Mouse (Mus musculus): ENCODE data around the gene Phc3. TPM values are rescaled to one million over a fixed set of nuclear protein-coding genes. Genes with fewer than 3 reads are reported as not detected.

Phc3 gene
- polyA plus RNA-seq, 1 experiment: 4.8 TPM

- Histone ChIP-seq H3K27me3 (ENCODE audit: control insufficient read depth, insufficient read depth, insufficient read length) (no peaks in the 10 kb centered on the region), H3K79me2 (ENCODE audit: control insufficient read depth, insufficient read depth) (peaks cover 92% of the 10 kb centered on the region), H3K4me2 (ENCODE audit: low read depth) (no peak overlapping the region), H3K36me3 (ENCODE audit: control insufficient read depth, insufficient read depth) (no peaks in the 10 kb centered on the region), H3K4me3 (no peak overlapping the region), H3ac (ENCODE audit: control insufficient read depth, insufficient read length) (no peak overlapping the region)
- TF ChIP-seq POLR2A (IDR thresholded peaks at IDR 0.05; ENCODE audit: insufficient read length, low read depth) (no peak), TCF3 (IDR thresholded peaks at IDR 0.05; ENCODE audit: insufficient read length, low read depth) (no peak), USF1 (IDR thresholded peaks at IDR 0.05; ENCODE audit: low read depth) (no peak), CEBPB (IDR thresholded peaks at IDR 0.05; ENCODE audit: insufficient read depth, poor library complexity, severe bottlenecking) (no peak), TCF12 (IDR thresholded peaks at IDR 0.05; ENCODE audit: insufficient read depth, poor library complexity, severe bottlenecking) (no peak), E2F4 (IDR thresholded peaks at IDR 0.05; ENCODE audit: insufficient read depth) (no peak), REST (IDR thresholded peaks at IDR 0.05; ENCODE audit: insufficient read depth, insufficient read length) (no peak), MYOD1 (IDR thresholded peaks at IDR 0.05; ENCODE audit: control insufficient read depth in 1 of 3, insufficient read length in 2 of 3, low read depth in 2 of 3) (no peak), MAX (IDR thresholded peaks at IDR 0.05; ENCODE audit: low read depth) (no peak), POLR2AphosphoS2 (IDR thresholded peaks at IDR 0.05; ENCODE audit: insufficient read length, low read depth) (no peak), SRF (IDR thresholded peaks at IDR 0.05; ENCODE audit: control insufficient read depth, insufficient read length, low read depth) (no peak), MYOG (IDR thresholded peaks at IDR 0.05; ENCODE audit: control insufficient read depth in 1 of 3, insufficient read depth in 1 of 3, insufficient read length in 2 of 3, low read depth in 2 of 3) (no peak)
Observed at GRCm38 (mm10) chr3:31004320-31005209, 35.4 kb upstream of the Phc3 start.

DNA sequence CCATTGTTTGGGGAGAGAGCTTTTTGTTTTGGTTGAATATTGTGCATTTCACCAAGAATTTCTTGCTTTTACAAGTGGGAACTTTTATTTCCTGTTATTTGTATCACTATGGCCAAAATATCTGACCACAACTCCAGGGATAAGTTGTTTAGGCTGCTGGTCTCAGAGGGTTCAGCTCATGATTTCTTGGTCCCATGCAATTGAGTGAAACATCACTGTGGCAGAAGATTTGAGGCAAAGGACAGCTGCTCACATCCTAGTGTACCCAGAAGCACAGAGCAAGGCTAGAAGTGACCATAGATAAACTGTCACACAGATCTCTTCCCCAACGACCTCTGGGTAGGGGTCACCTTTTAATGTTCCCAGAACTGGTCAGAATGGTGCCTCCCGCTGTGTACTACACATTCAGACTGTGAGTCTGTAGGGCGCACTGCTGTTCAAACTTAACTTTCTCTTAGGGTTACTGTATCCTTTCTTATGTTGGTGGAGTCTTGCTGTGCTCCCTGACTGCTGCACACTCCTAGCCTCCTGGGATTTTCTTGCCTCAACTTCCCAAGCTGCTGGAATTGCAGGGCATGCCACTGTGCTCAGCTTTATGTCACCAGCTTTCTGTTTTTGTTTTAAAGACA, 31.9 kb upstream of the Phc3 start:
- Histone ChIP-seq H3K79me2 (ENCODE audit: control insufficient read depth, insufficient read depth) (peaks cover 95% of the 10 kb centered on the region), H3K36me3 (ENCODE audit: control insufficient read depth, insufficient read depth) (no peaks in the 10 kb centered on the region), H3ac (ENCODE audit: control insufficient read depth, insufficient read length) (no peak overlapping the region), H3K27me3 (ENCODE audit: control insufficient read depth, insufficient read depth, insufficient read length) (no peaks in the 10 kb centered on the region), H3K4me3 (no peak overlapping the region), H3K4me2 (ENCODE audit: low read depth) (no peak overlapping the region)
- TF ChIP-seq CEBPB (IDR thresholded peaks at IDR 0.05; ENCODE audit: insufficient read depth, poor library complexity, severe bottlenecking) (peak; percentile 58; the same call in 1 of the 2 replicates), USF1 (IDR thresholded peaks at IDR 0.05; ENCODE audit: low read depth) (no peak)

DNA sequence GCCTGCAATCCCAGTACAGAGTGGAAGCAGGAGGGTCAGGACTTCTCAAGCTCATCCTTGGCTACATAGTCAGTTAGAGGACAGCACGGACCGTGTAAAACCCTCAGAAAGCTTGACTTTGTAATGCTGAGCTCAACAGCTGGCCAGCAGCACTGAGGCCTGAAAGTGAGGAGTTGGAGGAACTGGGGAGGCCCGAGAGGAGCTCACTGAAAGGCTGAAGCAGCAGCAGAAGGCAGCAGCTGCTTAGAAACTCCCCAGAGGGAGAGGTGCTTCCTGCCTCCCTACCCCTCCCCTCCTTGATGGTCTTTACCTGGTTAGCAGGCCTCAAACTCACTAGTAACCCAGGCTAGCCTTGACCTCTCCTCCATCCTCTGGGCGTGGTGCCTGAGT, 30.8 kb upstream of the Phc3 start:
- TF ChIP-seq REST (IDR thresholded peaks at IDR 0.05; ENCODE audit: insufficient read depth, insufficient read length) (no peak), POLR2A (IDR thresholded peaks at IDR 0.05; ENCODE audit: insufficient read length, low read depth) (no peak), POLR2AphosphoS2 (IDR thresholded peaks at IDR 0.05; ENCODE audit: insufficient read length, low read depth) (no peak), MYOD1 (IDR thresholded peaks at IDR 0.05; ENCODE audit: control insufficient read depth in 1 of 3, insufficient read length in 2 of 3, low read depth in 2 of 3) (peak in 2 of 3 experiments; percentile 7 to 13), CEBPB (IDR thresholded peaks at IDR 0.05; ENCODE audit: insufficient read depth, poor library complexity, severe bottlenecking) (no peak), MYOG (IDR thresholded peaks at IDR 0.05; ENCODE audit: control insufficient read depth in 1 of 3, insufficient read depth in 1 of 3, insufficient read length in 2 of 3, low read depth in 2 of 3) (peak in 1 of 3 experiments; percentile 40), MAX (IDR thresholded peaks at IDR 0.05; ENCODE audit: low read depth) (no peak), TCF3 (IDR thresholded peaks at IDR 0.05; ENCODE audit: insufficient read length, low read depth) (no peak)
- Histone ChIP-seq H3K4me2 (ENCODE audit: low read depth) (peak overlapping the region; percentile 12), H3K4me3 (no peak overlapping the region), H3ac (ENCODE audit: control insufficient read depth, insufficient read length) (no peak overlapping the region), H3K27me3 (ENCODE audit: control insufficient read depth, insufficient read depth, insufficient read length) (no peaks in the 10 kb centered on the region), H3K36me3 (ENCODE audit: control insufficient read depth, insufficient read depth) (no peaks in the 10 kb centered on the region), H3K79me2 (ENCODE audit: control insufficient read depth, insufficient read depth) (peaks cover 87% of the 10 kb centered on the region)

DNA sequence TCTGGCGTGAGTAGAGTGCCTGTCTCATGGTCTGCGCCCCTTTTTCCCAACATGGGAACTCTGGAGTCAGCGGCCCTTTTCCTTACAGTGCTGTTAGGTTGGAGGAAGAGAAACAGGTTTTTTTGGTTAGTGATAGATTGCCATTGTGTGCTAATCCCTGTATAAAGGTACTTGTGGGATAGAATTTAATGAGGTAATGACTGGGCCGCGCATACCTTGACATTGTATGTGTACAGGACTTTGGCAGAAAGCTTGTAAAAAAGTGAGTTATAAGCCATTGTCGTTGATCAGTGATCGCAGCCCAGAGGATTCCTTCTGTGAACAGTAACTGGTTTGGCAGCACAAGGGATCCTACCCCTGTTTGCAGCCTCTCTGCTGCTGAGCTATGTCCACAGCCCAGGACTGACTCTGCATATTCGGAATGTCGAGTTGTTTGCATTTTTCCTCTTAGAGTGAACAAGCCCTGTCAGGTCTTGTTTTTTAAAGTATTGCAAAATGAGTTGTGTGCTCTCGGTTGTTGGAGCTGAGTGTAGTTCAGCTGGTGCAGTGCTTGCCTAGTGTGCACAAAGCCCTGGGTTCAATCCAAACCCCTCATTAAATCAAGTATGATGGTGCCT, 30.3 kb upstream of the Phc3 start:
- Histone ChIP-seq H3K79me2 (ENCODE audit: control insufficient read depth, insufficient read depth) (peaks cover 82% of the 10 kb centered on the region), H3K4me3 (no peak overlapping the region), H3K27me3 (ENCODE audit: control insufficient read depth, insufficient read depth, insufficient read length) (no peaks in the 10 kb centered on the region), H3K4me2 (ENCODE audit: low read depth) (peak overlapping the region; percentile 12), H3ac (ENCODE audit: control insufficient read depth, insufficient read length) (no peak overlapping the region), H3K36me3 (ENCODE audit: control insufficient read depth, insufficient read depth) (no peaks in the 10 kb centered on the region)
- no peak for TF ChIP-seq POLR2A (IDR thresholded peaks at IDR 0.05; ENCODE audit: insufficient read length, low read depth)
- no peak for TF ChIP-seq MAX (IDR thresholded peaks at IDR 0.05; ENCODE audit: low read depth)
- TF ChIP-seq REST (IDR thresholded peaks at IDR 0.05; ENCODE audit: insufficient read depth, insufficient read length): no peak
- no peak for TF ChIP-seq USF1 (IDR thresholded peaks at IDR 0.05; ENCODE audit: low read depth)
- no peak for TF ChIP-seq SRF (IDR thresholded peaks at IDR 0.05; ENCODE audit: control insufficient read depth, insufficient read length, low read depth)
- TF ChIP-seq POLR2AphosphoS2 (IDR thresholded peaks at IDR 0.05; ENCODE audit: insufficient read length, low read depth): no peak
- no peak for TF ChIP-seq TCF3 (IDR thresholded peaks at IDR 0.05; ENCODE audit: insufficient read length, low read depth)
- TF ChIP-seq CEBPB (IDR thresholded peaks at IDR 0.05; ENCODE audit: insufficient read depth, poor library complexity, severe bottlenecking): no peak
- no peak for TF ChIP-seq E2F4 (IDR thresholded peaks at IDR 0.05; ENCODE audit: insufficient read depth)
- no peak for TF ChIP-seq MYOG (IDR thresholded peaks at IDR 0.05; ENCODE audit: control insufficient read depth in 1 of 3, insufficient read depth in 1 of 3, insufficient read length in 2 of 3, low read depth in 2 of 3)
- TF ChIP-seq MYOD1 (IDR thresholded peaks at IDR 0.05; ENCODE audit: control insufficient read depth in 1 of 3, insufficient read length in 2 of 3, low read depth in 2 of 3): no peak
- no peak for TF ChIP-seq TCF12 (IDR thresholded peaks at IDR 0.05; ENCODE audit: insufficient read depth, poor library complexity, severe bottlenecking)

All from myocyte (in vitro differentiated cells).